Mouse (Mus musculus): ENCODE measurements around the gene Krt31.

The Krt31 gene

GRCm38 (mm10) chr11:100050451-100050850, at the start of gene Krt31:
Gene Krt31, minus strand, starts transcription at chr11:100050551.
- no peak for DNase-seq

- no peak for DNase-seq
Measured at GRCm38 (mm10) chr11:100097819-100098218, 47.5 kb upstream of the Krt31 start.

GRCm38 (mm10) chr11:100096141-100096540, 45.8 kb upstream of the Krt31 start, which contains the start of gene Krt35:
Gene Krt35, minus strand, starts transcription at chr11:100096241.
- DNase-seq: no peak

GRCm38 (mm10) chr11:100088378-100089025, 38.2 kb upstream of the Krt31 start:
- no peak for DNase-seq

- DNase-seq: no peak
Measured at GRCm38 (mm10) chr11:100087861-100088260, 37.5 kb upstream of the Krt31 start, which contains the start of gene Krt32. Gene Krt32, minus strand, starts transcription at chr11:100088226.

GRCm38 (mm10) chr11:100073873-100074272, 23.5 kb upstream of the Krt31 start:
- DNase-seq: no peak

- DNase-seq: no peak
Measured at GRCm38 (mm10) chr11:100067293-100068036, 17.1 kb upstream of the Krt31 start.

GRCm38 (mm10) chr11:100066236-100067010, 16.1 kb upstream of the Krt31 start:
- DNase-seq: peak; percentile 38

- DNase-seq: no peak
Measured at GRCm38 (mm10) chr11:100058875-100059274, 8.5 kb upstream of the Krt31 start.

- no peak for DNase-seq
Measured at GRCm38 (mm10) chr11:100055686-100056655, 5.6 kb upstream of the Krt31 start.

GRCm38 (mm10) chr11:100047193-100047592, 3.2 kb downstream of the Krt31 start:
- DNase-seq: no peak

- no peak for DNase-seq
Measured at GRCm38 (mm10) chr11:100046303-100046866, 4.0 kb downstream of the Krt31 start.

GRCm38 (mm10) chr11:100041454-100041853, 8.9 kb downstream of the Krt31 start, which contains the start of gene Krt34:
Gene Krt34, minus strand, starts transcription at chr11:100041554.
- no peak for DNase-seq

- DNase-seq: no peak
Measured at GRCm38 (mm10) chr11:100029768-100030167, 20.6 kb downstream of the Krt31 start, which contains the start of gene Krt33b. Gene Krt33b, minus strand, starts transcription at chr11:100029868.

GRCm38 (mm10) chr11:100021438-100021837, 28.9 kb downstream of the Krt31 start:
- DNase-seq: no peak

GRCm38 (mm10) chr11:100019466-100019865, 30.9 kb downstream of the Krt31 start:
- DNase-seq: no peak

- DNase-seq: no peak
Measured at GRCm38 (mm10) chr11:100016112-100016511, 34.2 kb downstream of the Krt31 start, which contains the start of gene Krt33a. Gene Krt33a, minus strand, starts transcription at chr11:100016212.

- no peak for DNase-seq
Measured at GRCm38 (mm10) chr11:100013691-100014171, 36.6 kb downstream of the Krt31 start.

GRCm38 (mm10) chr11:100010682-100011081, 39.7 kb downstream of the Krt31 start:
- no peak for DNase-seq

- DNase-seq: no peak
Measured at GRCm38 (mm10) chr11:100008336-100008735, 42.0 kb downstream of the Krt31 start.

GRCm38 (mm10) chr11:100006624-100007023, 43.7 kb downstream of the Krt31 start:
- DNase-seq: no peak
